Mouse (Mus musculus) stomach, embryonic 14.5 days (tissue): Measurements from ENCODE around the gene Ifnar1. TPM values are rescaled to one million over a fixed set of nuclear protein-coding genes. Genes with fewer than 3 reads are reported as not detected.

Source experiments
- ATAC-seq: fragments of 200-750 bp; cut with Nextera tagmentation; 2 replicates; pipeline ENCODE4 v1.8.0; 2017; ENCODE audit warnings: low read depth, moderate TSS enrichment; ENCODE audit not compliant: insufficient number of reproducible peaks, insufficient read depth, low FRiP score
- H3K27ac ChIP-seq: fragments of 300-500 bp; sonication (generic); 2 replicates; pipeline ENCODE4 v1.5.1; 2014; ENCODE audit warnings: mild to moderate bottlenecking, low read length, moderate library complexity, mixed read lengths
- H3K27me3 ChIP-seq: fragments of 300-500 bp; sonication (generic); 2 replicates; pipeline ENCODE4 v1.6.1; 2014; ENCODE audit warnings: low read length, control low read depth, mixed read lengths; ENCODE audit not compliant: control insufficient read depth, insufficient read depth
- H3K36me3 ChIP-seq: fragments of 300-500 bp; sonication (generic); 2 replicates; pipeline ENCODE4 v1.6.1; 2014; ENCODE audit warnings: mild to moderate bottlenecking, control low read depth, low read length, moderate library complexity, mixed read lengths; ENCODE audit not compliant: control insufficient read depth, insufficient read depth
- H3K4me1 ChIP-seq: fragments of 300-500 bp; sonication (generic); 2 replicates; pipeline ENCODE4 v1.6.1; 2014; ENCODE audit warnings: low read length, control low read depth, mixed read lengths; ENCODE audit not compliant: control insufficient read depth, insufficient read depth
- H3K4me2 ChIP-seq: fragments of 300-500 bp; sonication (generic); replicated peaks from 2 replicates; pipeline ENCODE4 v1.6.1; 2014; ENCODE audit warnings: low read depth, low read length, control low read depth
- H3K4me3 ChIP-seq: fragments of 300-500 bp; sonication (generic); 2 replicates; pipeline ENCODE4 v1.5.1; 2014; ENCODE audit warnings: low read depth, low read length, control low read depth
- H3K9ac ChIP-seq: fragments of 300-500 bp; sonication (generic); replicated peaks from 2 replicates; pipeline ENCODE4 v1.6.1; 2014; ENCODE audit warnings: low read depth, mild to moderate bottlenecking, control low read depth, low read length, moderate library complexity, mixed read lengths
- H3K9me3 ChIP-seq: fragments of 300-500 bp; sonication (generic); 2 replicates; pipeline ENCODE4 v1.6.1; 2016; ENCODE audit warnings: low read depth, low read length, control low read depth; ENCODE audit not compliant: control insufficient read depth
- WGBS: fragments of 180-500 bp; shearing (Covaris S2); extraction: QIAGEN DNeasy Blood & Tissue Kit; methylation state at CpG from one replicate; pipeline ENCODE4 v1.1.7; 2014; 5-methylcytosine and 5-hydroxymethylcytosine counted together
- polyA plus RNA-seq: library from polyadenylated mRNA; unstranded; fragments of >200 nt; fragmentation: Nextera tagmentation; extraction: Ambion mirVana; gene quantifications from 2 replicates; pipeline ENCODE4 v1.2.1, GENCODE M21; 2014

Gene Ifnar1
- polyA plus RNA-seq, 1 experiment from 2014 or later, result 63.9 TPM

GRCm38 (mm10) chr16:91445566-91445965 lies 39.5 kb upstream of the Ifnar1 start:
- no peaks in the 10 kb centered on the region for H3K27me3 ChIP-seq
- WGBS, result 81% methylated on average over 5 of the region's 5 CpGs
- H3K36me3 ChIP-seq, result no peaks in the 10 kb centered on the region
- H3K4me3 ChIP-seq, result no peak overlapping the region
- ATAC-seq, result no peak
- no peaks in the 10 kb centered on the region for H3K9me3 ChIP-seq
- no peaks in the 10 kb centered on the region for H3K4me1 ChIP-seq
- no peak overlapping the region for H3K9ac ChIP-seq
- no peak overlapping the region for H3K4me2 ChIP-seq
- no peak overlapping the region for H3K27ac ChIP-seq

- no peaks in the 10 kb centered on the region for H3K4me1 ChIP-seq
- no peak overlapping the region for H3K4me3 ChIP-seq
- no peaks in the 10 kb centered on the region for H3K9me3 ChIP-seq
- no peak overlapping the region for H3K27ac ChIP-seq
- H3K36me3 ChIP-seq, result no peaks in the 10 kb centered on the region
- WGBS, result 76% methylated on average over 8 of the region's 8 CpGs
- no peaks in the 10 kb centered on the region for H3K27me3 ChIP-seq
- no peak overlapping the region for H3K4me2 ChIP-seq
- no peak overlapping the region for H3K9ac ChIP-seq
- ATAC-seq, result no peak
These were observed 38.1 kb upstream of the Ifnar1 start for GRCm38 (mm10) chr16:91446778-91447511.

- H3K4me1 ChIP-seq, result no peaks in the 10 kb centered on the region
- ATAC-seq, result no peak
- no peak overlapping the region for H3K27ac ChIP-seq
- no peaks in the 10 kb centered on the region for H3K9me3 ChIP-seq
- no peaks in the 10 kb centered on the region for H3K36me3 ChIP-seq
- no peak overlapping the region for H3K4me2 ChIP-seq
- H3K4me3 ChIP-seq, result no peak overlapping the region
- no peak overlapping the region for H3K9ac ChIP-seq
- WGBS, result 81% methylated on average over 6 of the region's 6 CpGs
- no peaks in the 10 kb centered on the region for H3K27me3 ChIP-seq
These were observed 37.5 kb upstream of the Ifnar1 start for GRCm38 (mm10) chr16:91447512-91447900.

- Histone ChIP-seq H3K4me1 (no peaks in the 10 kb centered on the region), H3K4me2 (no peak overlapping the region), H3K4me3 (no peak overlapping the region), H3K9ac (no peak overlapping the region), H3K27ac (no peak overlapping the region), H3K27me3 (no peaks in the 10 kb centered on the region), H3K9me3 (no peaks in the 10 kb centered on the region), H3K36me3 (no peaks in the 10 kb centered on the region)
- ATAC-seq, result peak; percentile 37; the same call in 1 of the 2 replicates
- WGBS, result 98% methylated on average over 5 of the region's 5 CpGs
These were observed 37.0 kb upstream of the Ifnar1 start for GRCm38 (mm10) chr16:91448088-91448487.

GRCm38 (mm10) chr16:91448895-91449294 lies 36.1 kb upstream of the Ifnar1 start:
- no peaks in the 10 kb centered on the region for H3K36me3 ChIP-seq
- H3K4me1 ChIP-seq, result no peaks in the 10 kb centered on the region
- no peaks in the 10 kb centered on the region for H3K27me3 ChIP-seq
- no peaks in the 10 kb centered on the region for H3K9me3 ChIP-seq
- ATAC-seq, result no peak
- H3K27ac ChIP-seq, result no peak overlapping the region
- H3K9ac ChIP-seq, result no peak overlapping the region
- no peak overlapping the region for H3K4me2 ChIP-seq
- WGBS, result 72% methylated on average over 7 of the region's 7 CpGs
- H3K4me3 ChIP-seq, result no peak overlapping the region

- H3K4me1 ChIP-seq, result no peaks in the 10 kb centered on the region
- 76% methylated on average over 12 of the region's 12 CpGs for WGBS
These were observed 34.6 kb upstream of the Ifnar1 start for GRCm38 (mm10) chr16:91450137-91451064.

GRCm38 (mm10) chr16:91451949-91452348 lies 33.1 kb upstream of the Ifnar1 start:
- no peaks in the 10 kb centered on the region for H3K4me1 ChIP-seq
- no peak for ATAC-seq
- H3K9ac ChIP-seq, result no peak overlapping the region
- no peaks in the 10 kb centered on the region for H3K9me3 ChIP-seq
- H3K4me2 ChIP-seq, result no peak overlapping the region
- WGBS, result 85% methylated on average over 2 of the region's 2 CpGs
- H3K27ac ChIP-seq, result no peak overlapping the region
- H3K27me3 ChIP-seq, result no peaks in the 10 kb centered on the region
- no peaks in the 10 kb centered on the region for H3K36me3 ChIP-seq
- H3K4me3 ChIP-seq, result no peak overlapping the region

More at GRCm38 (mm10) chr16:91450137-91451064, 34.6 kb upstream of the Ifnar1 start:
- H3K27me3 ChIP-seq, result no peaks in the 10 kb centered on the region
- H3K9me3 ChIP-seq, result no peaks in the 10 kb centered on the region
- H3K4me3 ChIP-seq, result no peak overlapping the region
- no peak overlapping the region for H3K27ac ChIP-seq
- H3K36me3 ChIP-seq, result no peaks in the 10 kb centered on the region
- no peak overlapping the region for H3K4me2 ChIP-seq
- H3K9ac ChIP-seq, result no peak overlapping the region
- no peak for ATAC-seq

GRCm38 (mm10) chr16:91452363-91452896 lies 32.6 kb upstream of the Ifnar1 start:
- no peaks in the 10 kb centered on the region for H3K9me3 ChIP-seq
- H3K4me3 ChIP-seq, result no peak overlapping the region
- H3K9ac ChIP-seq, result no peak overlapping the region
- H3K36me3 ChIP-seq, result no peaks in the 10 kb centered on the region
- no peak overlapping the region for H3K27ac ChIP-seq
- no peaks in the 10 kb centered on the region for H3K27me3 ChIP-seq
- ATAC-seq, result no peak; the same call in 1 of the 2 replicates
- no peak overlapping the region for H3K4me2 ChIP-seq
- H3K4me1 ChIP-seq, result no peaks in the 10 kb centered on the region
- 32% methylated on average over 6 of the region's 6 CpGs for WGBS
